Mouse (Mus musculus): ENCODE data around the gene Zfyve28.

DNA sequence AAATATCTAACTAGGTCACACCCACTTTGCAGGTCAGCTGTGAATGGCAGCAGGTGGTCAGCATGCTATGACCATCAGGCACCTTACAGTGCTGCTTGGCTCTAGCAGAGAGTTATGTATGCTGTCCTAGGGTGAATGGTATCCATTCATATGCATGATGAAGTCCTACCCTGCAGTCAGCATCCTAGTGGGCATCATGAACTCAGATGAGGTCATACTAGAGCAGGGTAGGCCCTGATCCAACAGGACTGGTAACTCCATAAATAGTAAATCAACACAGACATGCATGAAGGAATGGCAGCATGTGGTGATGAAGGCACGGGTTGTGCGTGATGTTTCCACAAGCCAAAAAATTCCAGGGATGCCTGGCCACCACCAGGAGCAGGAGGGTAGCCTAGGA lies 82.5 kb downstream of the Zfyve28 start:
- TF ChIP-seq GATA1 (IDR thresholded peaks at IDR 0.05; ENCODE audit: borderline replicate concordance, low read length), result no peak
- TF ChIP-seq FLI1 (IDR thresholded peaks at IDR 0.05; ENCODE audit: low read length), result no peak
